Mouse (Mus musculus) midbrain, embryonic 15.5 days (tissue): Measurements from ENCODE around the gene Irs1. TPM values are rescaled to one million over a fixed set of nuclear protein-coding genes. Genes with fewer than 3 reads are reported as not detected.

Experiments
- ATAC-seq: fragments of 200-750 bp; cut with Nextera tagmentation; replicated peaks from 2 replicates; pipeline ENCODE4 v1.8.0; 2017; ENCODE audit warnings: moderate TSS enrichment
- H3K27ac ChIP-seq: fragments of 300-500 bp; sonication (generic); 2 replicates; pipeline ENCODE4 v1.5.1; 2015; ENCODE audit warnings: mild to moderate bottlenecking, inconsistent platforms
- H3K27me3 ChIP-seq: fragments of 300-500 bp; sonication (generic); replicated peaks from 2 replicates; pipeline ENCODE4 v1.6.1; 2015; ENCODE audit warnings: inconsistent platforms
- H3K36me3 ChIP-seq: fragments of 300-500 bp; sonication (generic); replicated peaks from 2 replicates; pipeline ENCODE4 v1.6.1; 2015; ENCODE audit warnings: inconsistent platforms
- H3K4me1 ChIP-seq: fragments of 300-500 bp; sonication (generic); 2 replicates; pipeline ENCODE4 v1.6.1; 2015; ENCODE audit warnings: inconsistent platforms
- H3K4me2 ChIP-seq: fragments of 300-500 bp; sonication (generic); 2 replicates; pipeline ENCODE4 v1.6.1; 2015; ENCODE audit warnings: inconsistent platforms, mild to moderate bottlenecking, moderate library complexity
- H3K4me3 ChIP-seq: fragments of 300-500 bp; sonication (generic); 2 replicates; pipeline ENCODE4 v1.5.1; 2015; ENCODE audit warnings: mild to moderate bottlenecking, inconsistent platforms
- H3K9ac ChIP-seq: fragments of 300-500 bp; sonication (generic); 2 replicates; pipeline ENCODE4 v1.6.1; 2015; ENCODE audit warnings: mild to moderate bottlenecking, inconsistent platforms
- H3K9me3 ChIP-seq: fragments of 300-500 bp; sonication (generic); 2 replicates; pipeline ENCODE4 v1.6.1; 2016; ENCODE audit warnings: inconsistent platforms
- WGBS: fragments of 180-500 bp; shearing (Covaris S2); methylation state at CpG from one replicate; pipeline ENCODE4 v1.1.7; 2015; ENCODE audit warnings: mixed read lengths; 5-methylcytosine and 5-hydroxymethylcytosine counted together
- polyA plus RNA-seq: library from polyadenylated mRNA; unstranded; fragments of >200 nt; fragmentation: Nextera tagmentation; extraction: Ambion mirVana; gene quantifications from 2 replicates; pipeline ENCODE4 v1.2.1, GENCODE M21; 2015

The Irs1 gene
- polyA plus RNA-seq, 1 experiment from 2014 or later, result 8.2 TPM

DNA sequence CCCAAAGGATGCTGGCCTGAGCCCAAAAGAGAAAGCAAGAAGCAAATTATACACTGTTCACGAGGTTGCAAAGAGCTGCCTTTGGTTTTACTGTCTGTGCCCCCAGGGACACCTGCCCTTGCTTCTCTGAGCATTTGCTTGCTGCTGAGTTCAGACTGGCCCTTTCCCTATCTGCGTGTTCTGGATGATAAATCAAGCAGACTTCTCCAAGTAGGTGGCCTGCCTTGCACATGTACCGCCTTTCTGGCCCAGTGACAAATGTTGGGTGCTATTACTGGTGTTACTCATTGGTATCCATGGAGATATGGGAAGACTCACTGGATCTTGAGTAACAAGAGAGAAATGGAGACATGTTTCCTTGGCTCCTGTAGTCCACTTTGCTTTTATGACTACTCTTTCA, 101.7 kb downstream of the Irs1 start:
- ATAC-seq, result no peak

DNA sequence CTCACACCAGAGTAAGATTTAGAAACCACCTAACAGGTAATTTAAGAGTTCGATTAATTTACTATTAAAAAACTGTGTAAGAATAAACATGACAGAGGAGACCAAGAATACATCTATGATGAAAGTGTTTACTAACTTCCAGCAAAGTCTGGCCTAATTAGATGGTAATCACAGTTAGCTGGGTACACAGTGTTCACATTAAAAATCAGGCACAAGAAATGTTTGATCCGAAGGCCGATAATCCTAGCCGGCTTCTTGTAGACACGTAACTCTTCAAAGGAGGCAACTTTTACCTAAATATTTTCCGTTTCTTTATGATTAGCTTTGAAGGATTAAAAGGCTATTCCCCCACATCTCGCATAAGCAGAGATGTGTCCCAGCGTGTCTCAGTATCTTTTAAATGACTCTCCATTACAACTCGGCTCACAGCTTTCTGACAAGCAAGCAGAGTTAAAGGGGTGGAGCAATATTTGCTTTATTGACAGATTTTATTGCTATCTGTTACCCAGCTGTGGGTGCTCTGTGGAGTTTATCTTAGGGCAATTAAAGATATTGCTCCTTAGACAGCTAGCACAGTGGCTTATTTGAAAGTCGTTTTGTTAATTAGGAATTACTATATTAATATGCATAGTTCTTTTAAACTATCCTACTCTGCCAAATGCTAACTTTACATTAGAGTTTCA, 102.5 kb downstream of the Irs1 start:
- Histone ChIP-seq H3K4me1 (no peaks in the 10 kb centered on the region), H3K36me3 (no peaks in the 10 kb centered on the region), H3K27me3 (no peaks in the 10 kb centered on the region), H3K9me3 (no peaks in the 10 kb centered on the region), H3K9ac (no peak overlapping the region), H3K4me2 (no peak overlapping the region), H3K4me3 (no peak overlapping the region), H3K27ac (no peak overlapping the region)
- WGBS, result 79% methylated on average over 10 of the region's 10 CpGs
- ATAC-seq, result no peak

More for the DNA sequence above, 101.7 kb downstream of the Irs1 start:
- no peaks in the 10 kb centered on the region for H3K36me3 ChIP-seq
- H3K9me3 ChIP-seq, result no peaks in the 10 kb centered on the region
- H3K4me2 ChIP-seq, result no peak overlapping the region
- no peak overlapping the region for H3K4me3 ChIP-seq
- H3K4me1 ChIP-seq, result no peaks in the 10 kb centered on the region
- H3K9ac ChIP-seq, result no peak overlapping the region
- WGBS, result 65% methylated on average over 3 of the region's 3 CpGs
- no peaks in the 10 kb centered on the region for H3K27me3 ChIP-seq
- no peak overlapping the region for H3K27ac ChIP-seq

DNA sequence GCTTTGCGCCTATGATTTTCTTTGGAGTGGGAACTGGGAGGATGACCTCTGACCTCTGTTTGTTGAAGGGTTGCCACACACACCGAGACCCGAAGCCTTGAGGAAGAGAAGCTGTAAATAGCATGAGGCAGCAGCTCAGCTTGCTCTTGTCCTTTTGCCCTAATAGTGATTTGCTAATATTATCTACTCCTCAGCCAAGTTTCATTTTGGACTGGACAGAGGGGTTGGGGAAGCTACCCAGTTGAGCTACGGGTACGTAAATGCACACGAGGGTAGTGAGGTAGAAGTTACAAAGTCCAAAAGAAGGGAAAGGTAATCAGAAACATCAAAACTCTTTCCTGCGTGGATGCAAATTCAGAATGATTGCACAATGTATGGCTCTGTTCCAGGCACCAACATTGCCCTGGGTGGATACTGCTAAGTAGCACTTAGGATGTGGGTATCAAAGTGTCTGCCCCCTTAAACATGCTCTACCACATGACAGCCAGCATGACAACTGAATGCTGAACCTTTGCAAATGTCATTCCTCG, 107.2 kb downstream of the Irs1 start:
- H3K9me3 ChIP-seq, result no peaks in the 10 kb centered on the region
- 80% methylated on average over 8 of the region's 8 CpGs for WGBS

More for the DNA sequence above, 107.2 kb downstream of the Irs1 start:
- Histone ChIP-seq H3K4me3 (no peak overlapping the region), H3K27me3 (no peaks in the 10 kb centered on the region; the same call in 1 of the 2 replicates), H3K27ac (no peak overlapping the region), H3K4me2 (no peak overlapping the region), H3K36me3 (no peaks in the 10 kb centered on the region), H3K4me1 (no peaks in the 10 kb centered on the region), H3K9ac (no peak overlapping the region)
- no peak for ATAC-seq

Other genes with a start within 250 kb of the Irs1 start
- gene Gm9747, start 58.3 kb downstream of the Irs1 start, polyA plus RNA-seq, result 22.1 and 26.4 TPM in 2 replicates
- gene Rhbdd1, start 25.0 kb upstream of the Irs1 start, polyA plus RNA-seq, result 3.2 and 4.2 TPM in 2 replicates